Mouse (Mus musculus): Measurements from ENCODE around the gene Fam160b1.

DNA sequence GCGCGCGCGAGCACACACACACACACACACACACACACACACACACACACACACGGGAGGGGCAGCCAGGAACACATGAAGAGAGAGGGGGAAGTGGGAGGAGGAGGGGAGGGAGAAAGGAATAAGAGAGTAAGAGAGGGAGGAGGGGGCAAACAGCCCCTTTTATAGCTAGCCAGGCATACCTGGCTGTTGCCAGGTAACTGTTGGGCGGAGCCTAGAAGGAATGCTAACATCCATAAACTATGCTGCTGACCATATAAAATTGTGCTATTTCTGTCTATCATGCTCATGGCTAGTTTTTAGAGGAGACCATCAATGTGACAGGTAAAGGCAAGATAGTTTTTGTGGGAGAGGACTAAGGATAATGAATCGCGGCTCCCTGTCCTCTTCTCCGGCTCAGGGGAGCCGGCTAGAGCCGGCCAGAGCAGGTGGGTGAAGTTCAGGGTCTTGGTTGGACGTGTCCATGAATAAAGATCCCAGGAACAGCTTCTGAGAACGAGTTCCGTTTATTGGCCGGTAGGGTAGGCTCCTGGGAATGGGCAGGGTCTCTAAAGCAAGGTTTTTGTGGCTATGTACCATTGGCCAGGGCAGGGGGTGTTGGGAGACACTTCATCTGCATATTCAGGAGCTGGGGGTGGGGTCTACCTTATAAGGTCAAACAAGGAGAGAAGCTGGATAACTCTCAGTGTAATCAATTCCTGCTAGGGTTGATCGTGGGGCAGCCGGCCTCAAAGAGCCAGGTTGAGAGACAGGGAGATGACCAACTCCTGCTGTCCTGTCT, 57.5 kb downstream of the Fam160b1 start:
- TF ChIP-seq CTCF (IDR thresholded peaks at IDR 0.05; ENCODE audit: insufficient read depth, low read depth, low read length), result no peak
- TF ChIP-seq POLR2A (IDR thresholded peaks at IDR 0.05; ENCODE audit: insufficient read depth, low read depth, low read length), result no peak
